Mouse (Mus musculus): ENCODE measurements at regions not wholly inside any gene's neighbourhood (a gene's known extent, or its start where the extent isn't known, plus 50 kb on each side); places are given as distances from the start of the nearest gene placed in this dataset.
A peak's percentile ranks its signal among the peaks of the same experiment; 100 is the strongest.

DNA sequence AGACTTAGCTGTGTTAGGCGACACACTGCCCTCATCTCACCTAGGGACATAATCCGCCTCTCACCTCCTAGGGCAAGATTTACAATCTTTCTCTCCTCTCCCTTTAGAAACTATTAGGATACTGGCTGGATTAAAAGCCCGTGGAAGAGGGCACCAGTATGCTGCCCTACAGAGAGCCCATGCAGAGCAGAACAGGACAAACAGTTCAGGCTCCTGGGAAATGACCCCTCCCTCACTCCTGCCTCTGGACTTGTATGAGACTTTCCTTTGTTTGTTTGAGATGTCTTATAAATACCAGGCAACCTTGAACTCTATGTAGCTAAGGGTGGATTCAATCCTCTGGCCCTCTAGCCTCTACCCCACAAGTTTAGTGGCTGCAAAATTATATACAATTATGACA is 81.8 kb upstream of the Barx2 start:
- no peak overlapping the region for H3K4me2 ChIP-seq (replicated peaks)
- no peaks in the 10 kb centered on the region for H3K27me3 ChIP-seq (replicated peaks)
- ATAC-seq: no peak
- no peaks in the 10 kb centered on the region for H3K36me3 ChIP-seq
- H3K4me3 ChIP-seq (replicated peaks): no peak overlapping the region
- H3K9ac ChIP-seq: no peak overlapping the region
- H3K4me1 ChIP-seq (replicated peaks): peaks cover 32% of the 10 kb centered on the region
- no peaks in the 10 kb centered on the region for H3K9me3 ChIP-seq
- WGBS: 65% methylated on average over 3 of the region's 3 CpGs
- H3K27ac ChIP-seq: no peak overlapping the region

DNA sequence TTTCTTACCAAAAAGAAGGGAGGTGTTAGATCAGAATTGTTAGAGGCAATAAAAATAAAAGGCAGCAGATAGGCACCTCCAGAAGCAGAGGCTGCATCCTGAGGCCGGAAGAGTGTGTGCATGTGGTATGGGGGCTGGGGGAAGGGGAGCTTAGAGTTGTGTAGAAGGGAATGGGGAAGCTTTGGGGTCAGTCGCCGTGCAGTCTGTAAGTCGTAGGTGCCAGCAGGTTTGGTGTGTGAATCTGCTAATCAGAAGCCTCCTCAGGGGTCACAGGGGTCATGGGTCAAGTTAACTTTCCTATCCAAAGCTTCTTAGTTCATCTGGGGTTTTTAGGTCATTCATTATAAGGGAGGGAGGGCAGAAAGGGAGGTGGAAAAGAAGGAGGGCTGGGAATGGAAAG is 82.4 kb upstream of the Barx2 start:
- H3K36me3 ChIP-seq: no peaks in the 10 kb centered on the region
- H3K4me3 ChIP-seq (replicated peaks): no peak overlapping the region
- H3K27me3 ChIP-seq (replicated peaks): no peaks in the 10 kb centered on the region
- ATAC-seq: no peak
- peak overlapping the region; percentile 69 for H3K27ac ChIP-seq
- no peak overlapping the region for H3K4me2 ChIP-seq (replicated peaks)
- 44% methylated on average over 4 of the region's 4 CpGs for WGBS
- H3K4me1 ChIP-seq (replicated peaks): peaks cover 32% of the 10 kb centered on the region
- H3K9ac ChIP-seq: no peak overlapping the region
- no peaks in the 10 kb centered on the region for H3K9me3 ChIP-seq

DNA sequence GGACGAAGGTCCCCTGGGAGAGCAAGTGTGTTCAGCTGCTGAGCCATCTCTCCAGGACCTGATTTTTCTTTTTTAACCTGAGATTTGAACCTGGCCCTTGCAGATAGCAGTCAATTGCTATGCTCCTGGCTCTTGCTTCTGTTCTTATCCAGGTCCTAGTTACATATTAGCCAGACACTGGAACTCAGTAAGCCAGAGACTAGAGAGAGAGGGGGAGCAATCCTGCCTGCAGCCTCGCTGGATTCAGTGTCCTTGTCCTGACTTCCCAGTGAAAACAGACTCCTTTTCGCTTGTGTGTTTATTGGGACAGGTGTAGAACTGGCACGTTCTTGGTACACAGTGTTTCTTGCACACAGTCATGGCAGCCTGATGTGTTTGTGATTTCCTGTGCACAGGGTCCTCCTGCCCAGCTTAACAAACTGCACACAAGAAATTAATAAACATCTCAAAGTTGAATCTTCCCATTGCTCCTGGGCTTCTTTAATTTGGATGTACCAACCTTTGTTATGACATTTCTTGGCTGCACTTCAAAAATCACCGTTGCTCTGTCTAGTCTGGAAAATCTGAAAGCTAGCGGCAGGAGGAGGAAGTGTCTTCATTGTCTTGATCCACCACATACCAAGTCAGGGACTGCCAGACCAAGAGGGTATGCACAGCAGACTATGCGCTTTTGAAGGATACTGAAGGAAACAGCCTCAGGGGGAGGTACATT is 83.4 kb upstream of the Barx2 start:
- Histone ChIP-seq H3K9me3 (no peaks in the 10 kb centered on the region), H3K36me3 (no peaks in the 10 kb centered on the region), H3K4me3 (replicated peaks) (no peak overlapping the region), H3K9ac (no peak overlapping the region), H3K27ac (peak overlapping the region; percentile 69), H3K27me3 (replicated peaks) (no peaks in the 10 kb centered on the region), H3K4me2 (replicated peaks) (peak overlapping the region; percentile 31; the same call in 1 of the 2 replicates), H3K4me1 (replicated peaks) (peaks cover 32% of the 10 kb centered on the region)
- ATAC-seq: peak; percentile 84
- WGBS: 26% methylated on average over 7 of the region's 7 CpGs

DNA sequence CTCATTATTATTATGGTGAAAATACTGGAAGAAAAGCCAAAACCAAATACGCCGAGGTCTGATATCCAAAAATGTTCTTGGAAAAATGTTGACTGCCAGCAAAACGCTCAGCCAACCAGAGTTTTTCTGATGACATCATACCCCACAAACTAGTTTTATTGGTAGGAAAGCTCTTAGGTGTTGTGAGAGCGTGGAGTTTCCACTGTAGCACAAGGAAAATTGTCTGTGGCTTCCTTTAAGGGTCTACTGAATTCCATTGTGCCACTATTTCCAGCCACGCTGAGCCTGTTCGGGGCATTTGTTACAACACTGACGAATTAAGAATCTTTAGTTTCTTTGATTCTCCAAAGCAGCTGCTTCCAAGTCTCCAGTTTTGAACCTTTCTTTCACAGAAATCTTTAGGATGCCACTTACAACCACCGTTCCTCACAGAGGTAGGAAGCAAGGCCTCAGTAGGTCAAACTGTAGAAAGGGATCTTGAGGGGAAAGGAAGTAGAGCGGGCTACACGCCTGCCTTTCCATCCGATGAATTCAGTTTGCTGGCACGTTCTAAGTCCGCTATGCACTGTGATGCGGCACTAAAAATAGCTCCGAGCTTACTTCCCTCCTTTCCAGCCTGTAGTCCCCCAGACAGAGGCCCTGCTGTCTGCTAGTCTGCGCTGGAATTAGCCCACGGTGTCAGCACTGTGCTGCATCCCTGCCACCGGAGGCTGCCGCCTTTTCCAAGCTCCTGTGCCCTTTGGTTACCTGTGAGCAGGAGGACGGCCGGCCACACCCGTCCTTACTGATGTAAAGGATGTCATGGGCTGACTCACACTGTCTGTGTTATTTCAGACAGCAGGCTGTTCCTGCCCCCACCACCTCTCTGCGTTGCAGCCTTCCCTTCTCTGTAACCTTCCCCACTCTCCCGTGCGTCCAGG is 84.2 kb upstream of the Barx2 start:
- no peak overlapping the region for H3K4me3 ChIP-seq (replicated peaks)
- 22% methylated on average over 25 of the region's 25 CpGs for WGBS
- ATAC-seq: peak; percentile 60
- H3K4me1 ChIP-seq (replicated peaks): peaks cover 32% of the 10 kb centered on the region
- peak overlapping the region; percentile 41 for H3K4me2 ChIP-seq (replicated peaks)
- peak overlapping the region; percentile 69 for H3K27ac ChIP-seq
- H3K9ac ChIP-seq: 0 out of 2 replicates have a peak overlapping the region, but pooled peaks have one; percentile 6
- no peaks in the 10 kb centered on the region for H3K9me3 ChIP-seq
- H3K36me3 ChIP-seq: no peaks in the 10 kb centered on the region
- no peaks in the 10 kb centered on the region for H3K27me3 ChIP-seq (replicated peaks)

DNA sequence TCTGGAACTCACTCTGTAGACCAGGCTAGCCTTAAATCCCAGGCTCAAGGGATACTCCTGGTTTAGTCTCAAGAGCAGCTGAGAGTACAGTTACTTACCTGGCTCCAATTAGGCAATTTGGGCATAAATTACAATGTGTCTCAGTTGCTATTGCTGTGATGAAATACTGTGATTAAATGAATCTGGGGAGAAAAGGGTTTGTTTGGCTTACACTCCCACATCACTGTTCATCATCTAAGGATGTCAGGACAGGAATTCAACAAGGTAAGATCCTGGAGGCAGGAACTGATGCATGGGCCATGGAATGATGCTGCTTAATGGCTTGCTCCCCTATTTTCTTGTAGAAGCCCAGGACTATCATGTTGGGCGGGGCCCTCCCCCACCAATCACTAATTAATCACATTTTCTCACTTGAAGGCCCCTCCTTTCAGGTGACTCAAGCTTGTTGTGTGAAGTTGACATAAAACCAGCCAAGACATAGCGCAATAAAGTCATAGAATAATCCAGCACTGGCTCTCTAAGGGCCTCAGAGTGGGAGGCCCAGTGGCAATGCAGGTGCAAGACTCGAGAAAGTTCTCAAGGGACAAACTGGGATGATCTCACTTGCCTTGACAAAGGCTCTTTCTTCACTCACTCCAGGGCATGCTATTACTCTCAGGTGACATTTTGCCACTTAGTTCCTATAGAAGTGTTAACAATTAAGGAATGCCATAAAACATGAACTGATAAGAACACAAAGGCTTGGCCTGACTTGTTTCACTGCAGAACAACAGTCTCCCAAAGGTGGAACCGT is 85.4 kb upstream of the Barx2 start:
- no peaks in the 10 kb centered on the region for H3K9me3 ChIP-seq
- H3K27ac ChIP-seq: 0 out of 2 replicates have a peak overlapping the region, but pooled peaks have one; percentile 8
- H3K9ac ChIP-seq: no peak overlapping the region
- 0 out of 2 replicates have a peak, but pooled peaks have one; percentile 19 for ATAC-seq
- no peaks in the 10 kb centered on the region for H3K27me3 ChIP-seq (replicated peaks)
- 62% methylated on average over 4 of the region's 4 CpGs for WGBS
- H3K4me2 ChIP-seq (replicated peaks): no peak overlapping the region
- peaks cover 30% of the 10 kb centered on the region for H3K4me1 ChIP-seq (replicated peaks)
- no peaks in the 10 kb centered on the region for H3K36me3 ChIP-seq
- no peak overlapping the region for H3K4me3 ChIP-seq (replicated peaks)

DNA sequence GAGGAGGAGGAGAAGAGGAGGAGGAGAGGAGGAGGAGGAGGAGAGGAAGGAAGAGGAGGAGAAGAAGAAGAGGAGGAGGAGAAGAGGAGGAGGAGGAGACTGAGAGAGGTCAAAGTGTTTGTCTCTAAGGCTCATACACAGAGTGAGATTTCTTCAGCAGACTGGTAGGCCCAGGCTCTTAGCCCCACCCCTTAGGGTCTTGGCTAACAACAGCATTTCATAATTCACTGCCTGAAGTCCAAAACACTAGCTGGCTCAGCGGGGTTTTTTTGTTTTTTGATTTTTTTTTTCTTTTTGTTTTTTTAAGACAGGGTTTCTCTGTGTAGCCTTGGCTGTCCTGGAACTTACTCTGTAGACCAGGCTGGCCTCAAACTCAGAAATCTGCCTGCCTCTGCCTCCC is 86.5 kb upstream of the Barx2 start:
- Histone ChIP-seq H3K4me2 (replicated peaks) (no peak overlapping the region), H3K27ac (no peak overlapping the region), H3K36me3 (no peaks in the 10 kb centered on the region), H3K9me3 (no peaks in the 10 kb centered on the region), H3K27me3 (replicated peaks) (no peaks in the 10 kb centered on the region), H3K4me3 (replicated peaks) (no peak overlapping the region), H3K4me1 (replicated peaks) (peaks cover 24% of the 10 kb centered on the region), H3K9ac (no peak overlapping the region)
- WGBS: 61% methylated on average over 1 of the region's 1 CpGs
- ATAC-seq: no peak

DNA sequence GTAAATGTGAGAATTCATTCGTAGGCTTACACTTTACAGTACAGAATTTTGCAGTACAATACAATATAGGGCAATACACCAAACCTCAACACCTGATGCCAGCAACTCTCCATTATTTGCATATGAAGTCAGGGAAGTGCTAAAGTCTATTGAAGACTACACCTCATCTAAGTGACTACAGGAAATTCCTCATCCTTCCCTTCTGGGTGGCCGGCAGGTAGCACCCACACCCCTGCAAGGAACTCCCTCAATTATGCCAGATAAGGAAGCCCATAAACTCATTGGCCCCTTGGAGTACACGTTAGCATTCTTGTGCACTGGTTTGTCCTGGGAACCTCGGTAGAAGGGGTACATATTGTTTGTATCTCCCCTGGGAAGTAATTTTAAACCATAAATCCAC is 89.7 kb upstream of the Barx2 start:
- peaks cover 8% of the 10 kb centered on the region; the same call in 1 of the 2 replicates for H3K4me1 ChIP-seq (replicated peaks)
- H3K9me3 ChIP-seq: no peaks in the 10 kb centered on the region
- WGBS: 36% methylated on average over 4 of the region's 4 CpGs
- H3K27ac ChIP-seq: no peak overlapping the region
- ATAC-seq: peak; percentile 88
- no peak overlapping the region for H3K4me3 ChIP-seq (replicated peaks)
- H3K36me3 ChIP-seq: no peaks in the 10 kb centered on the region
- H3K9ac ChIP-seq: no peak overlapping the region
- no peaks in the 10 kb centered on the region for H3K27me3 ChIP-seq (replicated peaks)
- no peak overlapping the region for H3K4me2 ChIP-seq (replicated peaks)

DNA sequence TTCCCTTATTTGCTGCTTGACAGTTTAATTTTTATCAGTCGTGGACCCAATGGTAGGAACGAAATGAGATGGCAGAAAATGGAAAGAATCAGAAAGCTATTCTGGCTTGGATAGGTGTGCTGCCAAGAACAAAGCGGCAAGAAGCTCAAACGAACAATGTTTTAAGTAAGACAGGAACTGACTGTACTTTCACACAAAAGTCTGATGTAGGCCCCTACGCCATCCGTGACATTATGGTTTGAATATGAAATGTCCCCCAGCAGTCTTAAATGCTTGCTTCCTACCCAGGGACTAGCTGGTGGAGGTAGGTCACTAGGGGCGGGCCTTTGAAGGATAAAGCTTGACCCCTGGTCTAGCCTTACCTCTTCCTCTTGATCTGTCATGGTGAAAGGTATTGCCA is 90.5 kb upstream of the Barx2 start:
- no peaks in the 10 kb centered on the region for H3K9me3 ChIP-seq
- no peak overlapping the region for H3K4me2 ChIP-seq (replicated peaks)
- no peaks in the 10 kb centered on the region for H3K27me3 ChIP-seq (replicated peaks)
- ATAC-seq: no peak
- 88% methylated on average over 7 of the region's 7 CpGs for WGBS
- H3K4me3 ChIP-seq (replicated peaks): no peak overlapping the region
- H3K27ac ChIP-seq: no peak overlapping the region
- no peaks in the 10 kb centered on the region for H3K36me3 ChIP-seq
- H3K4me1 ChIP-seq (replicated peaks): 0 out of 2 replicates have a peak, but pooled peaks cover 7% of the 10 kb centered on the region
- no peak overlapping the region for H3K9ac ChIP-seq

DNA sequence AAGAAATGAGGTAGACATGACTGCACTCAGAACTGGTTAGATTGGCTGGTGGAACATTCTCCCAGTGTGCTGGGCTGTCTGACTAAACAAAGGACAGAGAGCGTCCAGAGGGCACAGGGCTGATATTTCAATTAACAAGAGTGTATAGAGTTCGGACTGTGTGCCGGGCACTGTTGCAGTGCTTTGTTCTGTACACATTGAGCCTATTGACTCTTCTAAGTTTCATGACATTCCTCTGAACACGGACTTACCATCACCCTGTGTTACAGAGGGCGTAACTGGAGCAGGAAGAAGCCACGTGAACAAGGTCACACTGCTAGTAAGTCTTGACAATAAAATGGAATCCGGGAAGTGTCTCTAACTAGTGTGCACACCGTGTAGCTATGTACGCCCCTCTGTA is 92.1 kb upstream of the Barx2 start:
- ATAC-seq: 0 out of 2 replicates have a peak, but pooled peaks have one; percentile 19
- no peak overlapping the region for H3K4me2 ChIP-seq (replicated peaks)
- 70% methylated on average over 9 of the region's 9 CpGs for WGBS
- H3K9ac ChIP-seq: no peak overlapping the region
- H3K27me3 ChIP-seq (replicated peaks): no peaks in the 10 kb centered on the region
- no peaks in the 10 kb centered on the region for H3K36me3 ChIP-seq
- H3K4me1 ChIP-seq (replicated peaks): 0 out of 2 replicates have a peak, but pooled peaks cover 7% of the 10 kb centered on the region
- no peak overlapping the region for H3K4me3 ChIP-seq (replicated peaks)
- H3K27ac ChIP-seq: no peak overlapping the region
- no peaks in the 10 kb centered on the region for H3K9me3 ChIP-seq

DNA sequence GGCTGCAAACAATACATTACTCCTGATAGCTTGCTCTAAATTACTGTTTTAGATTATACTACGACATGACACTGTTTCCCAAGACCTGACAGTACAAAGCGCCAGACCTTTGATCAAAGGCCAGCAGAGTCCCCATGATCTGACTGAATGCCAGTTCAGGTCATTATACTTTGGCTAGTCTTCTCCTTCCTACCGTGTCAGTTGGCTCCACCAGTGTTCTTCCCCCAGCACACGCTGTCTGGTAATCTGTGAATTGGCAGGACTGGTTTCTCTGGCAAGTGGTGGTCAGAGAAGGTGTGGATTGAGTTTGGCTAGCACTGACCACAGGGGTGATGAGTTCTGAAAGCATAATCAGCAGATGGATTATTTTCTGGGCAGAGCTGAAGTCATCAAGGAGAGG is 93.1 kb upstream of the Barx2 start:
- Histone ChIP-seq H3K9ac (no peak overlapping the region), H3K4me1 (replicated peaks) (0 out of 2 replicates have a peak, but pooled peaks cover 7% of the 10 kb centered on the region), H3K9me3 (no peaks in the 10 kb centered on the region), H3K27me3 (replicated peaks) (no peaks in the 10 kb centered on the region), H3K27ac (no peak overlapping the region), H3K36me3 (no peaks in the 10 kb centered on the region), H3K4me2 (replicated peaks) (no peak overlapping the region), H3K4me3 (replicated peaks) (no peak overlapping the region)
- WGBS: 44% methylated on average over 4 of the region's 4 CpGs
- no peak for ATAC-seq

DNA sequence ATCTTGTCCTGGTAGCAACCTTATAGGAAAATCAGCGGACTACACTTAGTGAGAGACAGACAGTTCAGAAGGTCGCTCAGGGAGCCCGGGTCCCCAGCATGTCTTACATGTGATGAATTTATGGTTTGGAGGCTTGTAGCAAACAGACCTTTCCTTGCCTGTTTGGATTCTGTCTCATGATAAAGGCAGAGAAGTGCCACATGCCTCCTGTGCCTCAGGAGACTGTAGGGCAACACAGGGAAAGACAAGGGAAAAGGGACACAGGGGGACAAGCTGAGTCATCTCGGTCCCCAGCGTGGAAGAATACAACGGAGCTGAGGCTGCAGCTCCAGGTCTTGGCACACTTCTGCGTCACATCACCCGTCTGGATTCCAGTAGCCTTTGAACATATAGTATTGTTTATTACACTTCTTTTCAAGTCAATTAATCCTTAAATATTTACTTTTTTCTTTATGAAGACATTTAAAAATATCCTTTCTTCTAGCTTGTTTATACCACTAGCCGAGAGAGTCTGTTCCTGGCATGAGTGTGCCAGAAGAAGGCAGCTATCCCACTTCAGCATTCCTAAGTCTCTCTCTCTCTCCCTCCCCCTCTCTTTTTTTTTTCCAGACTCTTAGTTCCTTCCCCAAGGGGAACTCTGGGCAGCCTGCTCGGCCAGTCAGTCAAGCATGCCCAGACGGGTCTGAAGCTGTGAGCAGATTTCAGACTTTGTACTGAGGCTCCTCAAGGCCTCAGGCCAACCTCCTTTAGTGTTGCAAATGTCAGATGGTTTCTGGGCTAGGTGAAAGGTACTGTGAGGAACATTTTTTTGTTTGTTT is 97.9 kb upstream of the Barx2 start:
- H3K9me3 ChIP-seq: no peaks in the 10 kb centered on the region
- 20% methylated on average over 11 of the region's 11 CpGs for WGBS
- no peak overlapping the region for H3K4me3 ChIP-seq (replicated peaks)
- H3K4me1 ChIP-seq (replicated peaks): 0 out of 2 replicates have a peak, but pooled peaks cover 3% of the 10 kb centered on the region
- H3K27me3 ChIP-seq (replicated peaks): no peaks in the 10 kb centered on the region
- no peak overlapping the region for H3K4me2 ChIP-seq (replicated peaks)
- H3K36me3 ChIP-seq: no peaks in the 10 kb centered on the region
- peak; percentile 91 for ATAC-seq
- H3K27ac ChIP-seq: no peak overlapping the region
- no peak overlapping the region for H3K9ac ChIP-seq
